In genomic region chr16:74287878-74288277, GRCm38 (mm10) we compare ENCODE assay signal across 26 mouse cellular contexts.
DNase-seq lines count a peak whose midpoint lies in the region; ATAC-seq and TF ChIP-seq lines count a peak whose summit lies in the region.
"Had no signal": no experiment of that assay in that cellular context is flagged by ENCODE, and none has a peak within 500 bp of the region (broad histone marks: within the 10 kb centered on the region; RNA-seq: fewer than 3 reads in every experiment).

No protein-coding gene starts in this region.

- no peak overlapping the region for H3K9ac ChIP-seq in midbrain, embryonic 14.5 days (replicated peaks; ENCODE audit: low read length)
- no peak overlapping the region for H3K9ac ChIP-seq in forebrain, postnatal 0 days
- H3K9ac ChIP-seq in neural tube, embryonic 14.5 days (replicated peaks; ENCODE audit: low read depth, low read length), result no peak overlapping the region
- H3K9ac ChIP-seq: embryonic facial prominence, embryonic 13.5 days; heart, embryonic 12.5 days; limb, embryonic 13.5 days had no signal

- H3K9me3 ChIP-seq in midbrain, embryonic 14.5 days (ENCODE audit: control insufficient read depth, low read length), result no peaks in the 10 kb centered on the region
- H3K9me3 ChIP-seq in midbrain, embryonic 10.5 days (replicated peaks), result no peaks in the 10 kb centered on the region
- no peaks in the 10 kb centered on the region for H3K9me3 ChIP-seq in forebrain, postnatal 0 days (ENCODE audit: low read length)
- H3K9me3 ChIP-seq in neural tube, embryonic 14.5 days (ENCODE audit: control insufficient read depth, low read length), result no peaks in the 10 kb centered on the region
- H3K9me3 ChIP-seq: heart, embryonic 12.5 days; limb, embryonic 13.5 days had no signal

- no peak for TF ChIP-seq CTCF in forebrain, postnatal 0 days (IDR thresholded peaks at IDR 0.05; ENCODE audit: low read depth)

- DNase-seq in frontal cortex, postnatal 36 days (ENCODE audit: low spot score in 2 of 2), result no peak
- peak; percentile 26 for DNase-seq in midbrain, embryonic 14.5 days
- DNase-seq in midbrain, embryonic 10.5 days (ENCODE audit: low spot score), result no peak
- no peak for DNase-seq in forebrain, postnatal 0 days
- DNase-seq in gastrocnemius, adult 18-20 months (ENCODE audit: low spot score), result no peak
- DNase-seq in thymus, postnatal 14 days, result no peak
- DNase-seq: adrenal gland, postnatal 14 days; cerebellum, adult 18-20 months; cerebellum, postnatal 10 days; gastrocnemius, adult 2 months; heart, adult 2 months; kidney, adult 2 months; kidney, postnatal 4 days; lung, postnatal 36 days; right cerebral cortex, postnatal 4 days; thymus, adult 18-20 months; thymus, postnatal 36 days had no signal

- no peaks in the 10 kb centered on the region for H3K36me3 ChIP-seq in midbrain, embryonic 14.5 days (ENCODE audit: control insufficient read depth, insufficient read depth, low read length)
- H3K36me3 ChIP-seq in midbrain, embryonic 10.5 days, result no peaks in the 10 kb centered on the region
- H3K36me3 ChIP-seq in forebrain, postnatal 0 days (ENCODE audit: insufficient read depth), result no peaks in the 10 kb centered on the region
- no peaks in the 10 kb centered on the region for H3K36me3 ChIP-seq in neural tube, embryonic 14.5 days (ENCODE audit: control insufficient read depth, insufficient read depth, low read length)
- H3K36me3 ChIP-seq: embryonic facial prominence, embryonic 13.5 days; heart, embryonic 12.5 days had no signal

- no peaks in the 10 kb centered on the region for H3K4me1 ChIP-seq in midbrain, embryonic 14.5 days (ENCODE audit: control insufficient read depth, insufficient read depth, low read length)
- H3K4me1 ChIP-seq in midbrain, embryonic 10.5 days, result 0 out of 2 replicates have a peak, but pooled peaks cover 2% of the 10 kb centered on the region
- peaks cover 3% of the 10 kb centered on the region; the same call in 1 of the 2 replicates for H3K4me1 ChIP-seq in forebrain, postnatal 0 days (ENCODE audit: insufficient read depth)
- no peaks in the 10 kb centered on the region for H3K4me1 ChIP-seq in neural tube, embryonic 14.5 days (ENCODE audit: control insufficient read depth, insufficient read depth, low read length)
- H3K4me1 ChIP-seq: embryonic facial prominence, embryonic 13.5 days; heart, embryonic 12.5 days had no signal

- 55% methylated on average over 8 of the region's 8 CpGs for WGBS in midbrain, embryonic 14.5 days
- 83% methylated on average over 8 of the region's 8 CpGs for whole genome bisulfite sequencing in midbrain, embryonic 10.5 days
- 29% methylated on average over 8 of the region's 8 CpGs for WGBS in forebrain, postnatal 0 days
- 42% methylated on average over 8 of the region's 8 CpGs for WGBS in neural tube, embryonic 14.5 days

- peak; percentile 69; the same call in 1 of the 2 replicates for ATAC-seq in frontal cortex, adult (ENCODE audit: low TSS enrichment)
- ATAC-seq in midbrain, embryonic 14.5 days (ENCODE audit: low FRiP score, low TSS enrichment), result 0 out of 2 replicates have a peak, but pooled peaks have one; percentile 6
- ATAC-seq in forebrain, postnatal 0 days, result peak; percentile 53; the same call in 1 of the 2 replicates
- ATAC-seq in neural tube, embryonic 14.5 days (ENCODE audit: low read depth), result peak; percentile 54; the same call in 1 of the 2 replicates
- ATAC-seq: CD4-positive, CD25-positive, alpha-beta regulatory T cell, adult 4 months had no signal

- no peak overlapping the region for H3K27ac ChIP-seq in midbrain, embryonic 14.5 days (replicated peaks; ENCODE audit: low read depth, low read length)
- H3K27ac ChIP-seq in midbrain, embryonic 10.5 days (replicated peaks), result no peak overlapping the region
- no peak overlapping the region for H3K27ac ChIP-seq in forebrain, postnatal 0 days (ENCODE audit: low read depth, low read length)
- H3K27ac ChIP-seq in neural tube, embryonic 14.5 days (ENCODE audit: low read depth, low read length), result no peak overlapping the region
- H3K27ac ChIP-seq: embryonic facial prominence, embryonic 13.5 days; gastrocnemius, adult 2 months; heart, adult 2 months; kidney, postnatal 0 days; limb, embryonic 13.5 days; stomach, postnatal 0 days had no signal

- H3K27me3 ChIP-seq in midbrain, embryonic 14.5 days (ENCODE audit: control insufficient read depth, insufficient read depth, low read length), result no peaks in the 10 kb centered on the region
- no peaks in the 10 kb centered on the region for H3K27me3 ChIP-seq in midbrain, embryonic 10.5 days (ENCODE audit: low read depth, poor library complexity, severe bottlenecking)
- no peaks in the 10 kb centered on the region for H3K27me3 ChIP-seq in forebrain, postnatal 0 days (ENCODE audit: insufficient read depth, low read length)
- H3K27me3 ChIP-seq in neural tube, embryonic 14.5 days (ENCODE audit: control insufficient read depth, insufficient read depth, low read length), result no peaks in the 10 kb centered on the region
- H3K27me3 ChIP-seq: embryonic facial prominence, embryonic 13.5 days; heart, embryonic 12.5 days; limb, embryonic 13.5 days had no signal

- H3K4me3 ChIP-seq in midbrain, embryonic 14.5 days (replicated peaks; ENCODE audit: low read depth, low read length), result no peak overlapping the region
- no peak overlapping the region for H3K4me3 ChIP-seq in midbrain, embryonic 10.5 days
- H3K4me3 ChIP-seq in forebrain, postnatal 0 days (ENCODE audit: low read depth, low read length), result no peak overlapping the region
- H3K4me3 ChIP-seq in neural tube, embryonic 14.5 days (ENCODE audit: low read depth, low read length), result no peak overlapping the region
- H3K4me3 ChIP-seq: embryonic facial prominence, embryonic 13.5 days; gastrocnemius, adult 2 months; heart, adult 2 months; heart, embryonic 12.5 days; limb, embryonic 13.5 days had no signal

- H3K4me2 ChIP-seq in midbrain, embryonic 14.5 days (ENCODE audit: low read length), result no peak overlapping the region
- no peak overlapping the region for H3K4me2 ChIP-seq in forebrain, postnatal 0 days (ENCODE audit: low read depth)
- no peak overlapping the region for H3K4me2 ChIP-seq in neural tube, embryonic 14.5 days (ENCODE audit: low read depth, low read length)
- H3K4me2 ChIP-seq: embryonic facial prominence, embryonic 13.5 days; heart, embryonic 12.5 days; limb, embryonic 13.5 days; liver, embryonic 11.5 days had no signal

Comparison
In these comparisons a context has a peak if more than half of its experiments do, and no peak if none do; other contexts are left out.
1. ATAC-seq: peak in every context shown above with its lines; median percentile 69 in frontal cortex, adult; 54 in neural tube, embryonic 14.5 days; 53 in forebrain, postnatal 0 days; 6 in midbrain, embryonic 14.5 days.